Mouse (Mus musculus) lung, postnatal 0 days (tissue): ENCODE data around the gene Hnrnpdl. TPM values are rescaled to one million over a fixed set of nuclear protein-coding genes. Genes with fewer than 3 reads are reported as not detected.

ENCODE experiments used
- ATAC-seq: fragments of 200-750 bp; cut with Nextera tagmentation; 2 replicates; pipeline ENCODE4 v1.8.0; 2017; ENCODE audit warnings: moderate library complexity
- DNase-seq: peaks from one replicate; pipeline ENCODE4 v3.0.0-alpha.2; 2016; ENCODE audit warnings: low spot score
- H3K27ac ChIP-seq: fragments of 300-500 bp; sonication (generic); 2 replicates; pipeline ENCODE4 v1.5.1; 2014; ENCODE audit warnings: antibody characterized with exemption, mild to moderate bottlenecking, low read length, mixed read lengths
- H3K27me3 ChIP-seq: fragments of 300-500 bp; sonication (generic); replicated peaks from 2 replicates; pipeline ENCODE4 v1.6.1; 2014; ENCODE audit warnings: low read length, mixed read lengths; ENCODE audit not compliant: insufficient read depth
- H3K36me3 ChIP-seq: fragments of 300-500 bp; sonication (generic); 2 replicates; pipeline ENCODE4 v1.6.1; 2014; ENCODE audit warnings: low read length, mixed read lengths; ENCODE audit not compliant: insufficient read depth
- H3K4me1 ChIP-seq: fragments of 300-500 bp; sonication (generic); 2 replicates; pipeline ENCODE4 v1.6.1; 2014; ENCODE audit warnings: antibody characterized with exemption, low read depth, low read length, mixed read lengths; ENCODE audit not compliant: insufficient read depth
- H3K4me2 ChIP-seq: fragments of 300-500 bp; sonication (generic); replicated peaks from 2 replicates; pipeline ENCODE4 v1.6.1; 2014; ENCODE audit warnings: low read depth, mild to moderate bottlenecking, low read length, moderate library complexity, mixed read lengths
- H3K4me3 ChIP-seq: fragments of 300-500 bp; sonication (generic); 2 replicates; pipeline ENCODE4 v1.5.1; 2014; ENCODE audit warnings: low read depth, low read length
- H3K9ac ChIP-seq: fragments of 300-500 bp; sonication (generic); replicated peaks from 2 replicates; pipeline ENCODE4 v1.6.1; 2014; ENCODE audit warnings: low read depth, mild to moderate bottlenecking
- H3K9me3 ChIP-seq: fragments of 300-500 bp; sonication (generic); 2 replicates; pipeline ENCODE4 v1.6.1; 2016; ENCODE audit warnings: low read length, mixed read lengths
- CTCF ChIP-seq: IDR thresholded peaks from 2 replicates; pipeline ENCODE4 v1.5.1; 2016; ENCODE audit warnings: antibody characterized with exemption, mild to moderate bottlenecking
- EP300 ChIP-seq: IDR thresholded peaks from 2 replicates; pipeline ENCODE4 v1.6.1; 2016; ENCODE audit warnings: antibody characterized with exemption, mild to moderate bottlenecking, control low read depth
- WGBS: fragments of 180-500 bp; shearing (Covaris S2); extraction: QIAGEN DNeasy Blood & Tissue Kit; methylation state at CpG from one replicate; pipeline ENCODE4 v1.1.7; 2014; 5-methylcytosine and 5-hydroxymethylcytosine counted together
- polyA plus RNA-seq: library from polyadenylated mRNA; unstranded; fragments of >200 nt; fragmentation: Nextera tagmentation; extraction: Ambion mirVana; gene quantifications from 2 replicates; pipeline ENCODE4 v1.2.1, GENCODE M21; 2015

The Hnrnpdl gene
- 59.5 and 70.9 TPM in 2 replicates for polyA plus RNA-seq

GRCm38 (mm10) chr5:100039602-100040142 is at the start of gene Hnrnpdl, which contains the start of gene Enoph1:
Gene Hnrnpdl, minus strand, starts transcription at chr5:100039664.
Gene Enoph1, plus strand, starts transcription at chr5:100039985.
- under 1% methylated on average over 51 of the region's 57 CpGs for WGBS
- ATAC-seq (peak; percentile 83), DNase-seq (peak; percentile 97)

GRCm38 (mm10) chr5:100085097-100085496 is 45.6 kb upstream of the Hnrnpdl start:
- 29% methylated on average over 8 of the region's 8 CpGs for WGBS
- no peak for TF ChIP-seq CTCF
- no peak for TF ChIP-seq EP300
- Histone ChIP-seq H3K27me3 (no peaks in the 10 kb centered on the region), H3K27ac (no peak overlapping the region), H3K4me1 (no peaks in the 10 kb centered on the region), H3K36me3 (no peaks in the 10 kb centered on the region), H3K9me3 (no peaks in the 10 kb centered on the region), H3K9ac (no peak overlapping the region), H3K4me3 (no peak overlapping the region), H3K4me2 (no peak overlapping the region)
- DNase-seq (no peak), ATAC-seq (no peak)

More at GRCm38 (mm10) chr5:100039602-100040142, at the start of gene Hnrnpdl, which contains the start of gene Enoph1:
- Histone ChIP-seq H3K27me3 (no peaks in the 10 kb centered on the region), H3K4me1 (peaks cover 15% of the 10 kb centered on the region), H3K9ac (peak within 1 kb of the TSS; percentile 87), H3K4me3 (peak within 1 kb of the TSS; percentile 99), H3K36me3 (peaks cover 5% of the 10 kb centered on the region; the same call in 1 of the 2 replicates), H3K27ac (peak within 1 kb of the TSS; percentile 91), H3K9me3 (no peaks in the 10 kb centered on the region), H3K4me2 (peak within 1 kb of the TSS; percentile 98)
- peak; percentile 27; the same call in 1 of the 2 replicates for TF ChIP-seq CTCF
- TF ChIP-seq EP300, result no peak

- no peak overlapping the region for H3K4me3 ChIP-seq
- H3K4me2 ChIP-seq, result no peak overlapping the region
- TF ChIP-seq CTCF (no peak), EP300 (no peak)
- no peak overlapping the region for H3K27ac ChIP-seq
- H3K4me1 ChIP-seq, result no peaks in the 10 kb centered on the region
- no peaks in the 10 kb centered on the region for H3K36me3 ChIP-seq
- peak; percentile 18 for DNase-seq
- no peak for ATAC-seq
- no peaks in the 10 kb centered on the region for H3K27me3 ChIP-seq
- no peaks in the 10 kb centered on the region for H3K9me3 ChIP-seq
- H3K9ac ChIP-seq, result no peak overlapping the region
- 48% methylated on average over 12 of the region's 12 CpGs for WGBS
These were observed 44.6 kb upstream of the Hnrnpdl start for GRCm38 (mm10) chr5:100083953-100084562.

GRCm38 (mm10) chr5:100082006-100082405 is 42.5 kb upstream of the Hnrnpdl start:
- Histone ChIP-seq H3K9me3 (no peaks in the 10 kb centered on the region), H3K27ac (no peak overlapping the region), H3K4me2 (no peak overlapping the region), H3K4me1 (no peaks in the 10 kb centered on the region), H3K36me3 (no peaks in the 10 kb centered on the region), H3K9ac (no peak overlapping the region), H3K27me3 (no peaks in the 10 kb centered on the region), H3K4me3 (no peak overlapping the region)
- WGBS, result 71% methylated on average over 4 of the region's 4 CpGs
- TF ChIP-seq CTCF (no peak), EP300 (no peak)
- ATAC-seq, result no peak
- DNase-seq, result no peak

- no peaks in the 10 kb centered on the region for H3K27me3 ChIP-seq
- ATAC-seq (no peak), DNase-seq (no peak)
- H3K4me1 ChIP-seq, result no peaks in the 10 kb centered on the region
- H3K9ac ChIP-seq, result no peak overlapping the region
- H3K27ac ChIP-seq, result no peak overlapping the region
- H3K4me2 ChIP-seq, result no peak overlapping the region; the same call in 1 of the 2 replicates
- no peak overlapping the region for H3K4me3 ChIP-seq
- 75% methylated on average over 8 of the region's 8 CpGs for whole genome bisulfite sequencing
- TF ChIP-seq CTCF, result no peak
- TF ChIP-seq EP300, result no peak
- no peaks in the 10 kb centered on the region for H3K9me3 ChIP-seq
- no peaks in the 10 kb centered on the region for H3K36me3 ChIP-seq
These were observed 40.4 kb upstream of the Hnrnpdl start for GRCm38 (mm10) chr5:100079931-100080275.

- peak overlapping the region; percentile 50 for H3K4me2 ChIP-seq
- no peak overlapping the region for H3K9ac ChIP-seq
- no peaks in the 10 kb centered on the region for H3K27me3 ChIP-seq
- no peak overlapping the region for H3K27ac ChIP-seq
- no peaks in the 10 kb centered on the region for H3K36me3 ChIP-seq
- H3K4me3 ChIP-seq, result peak overlapping the region; percentile 15; the same call in 1 of the 2 replicates
- H3K4me1 ChIP-seq, result no peaks in the 10 kb centered on the region
- 25% methylated on average over 36 of the region's 36 CpGs for WGBS
- peak; percentile 26 for ATAC-seq
- H3K9me3 ChIP-seq, result no peaks in the 10 kb centered on the region
- peak; percentile 33 for DNase-seq
- no peak for TF ChIP-seq EP300
- TF ChIP-seq CTCF, result no peak
These were observed 39.8 kb upstream of the Hnrnpdl start for GRCm38 (mm10) chr5:100079040-100079930.
